9 mouse cellular contexts compared by ENCODE assay signal in genomic region chr12:31265005-31265721, GRCm38 (mm10). TPM values are rescaled to one million over a fixed set of nuclear protein-coding genes. Genes with fewer than 3 reads are reported as not detected.
A peak's percentile ranks its signal among the peaks of the same experiment; 100 is the strongest.
DNase-seq lines count a peak whose midpoint lies in the region; ATAC-seq and TF ChIP-seq lines count a peak whose summit lies in the region.
"Had no signal": no experiment of that assay in that cellular context is flagged by ENCODE, and none has a peak within 500 bp of the region (broad histone marks: within the 10 kb centered on the region; RNA-seq: fewer than 3 reads in every experiment).

TSS of gene Lamb1 (plus strand) at chr12:31265234.

- peak within 1 kb of the TSS; percentile 78 for H3K4me2 ChIP-seq in limb, embryonic 15.5 days
- H3K4me2 ChIP-seq in myocyte (ENCODE audit: low read depth) = peak within 1 kb of the TSS; percentile 82

- no peak for TF ChIP-seq CTCF in heart, adult 2 months (IDR thresholded peaks at IDR 0.05)
- no peak for TF ChIP-seq CTCF in kidney, adult 2 months (conservative IDR thresholded peaks at IDR 0.05; ENCODE audit: insufficient read depth, insufficient read length, low read depth, low read length)

- intact Hi-C loops in heart, adult 2 months (cut with DNase I) = loop anchor here (5.0 kb wide), 2 partner anchors 37 to 138 kb away; no protein-coding TSS in a partner anchor

- DNase-seq in adrenal gland, adult (ENCODE audit: inconsistent age in 2 of 2, low spot score in 1 of 2) = peak; percentile 87 to 94
- DNase-seq in embryo, embryonic 11 days = peak; percentile 80
- DNase-seq in heart, adult 2 months = peak; percentile 83 to 85
- peak; percentile 92 for DNase-seq in kidney, adult 2 months
- DNase-seq in urinary bladder, postnatal 10 days (ENCODE audit: low spot score) = peak; percentile 48
- no peak for DNase-seq in thymus, postnatal 10 days (ENCODE audit: low spot score in 2 of 2)

- TF ChIP-seq POLR2A in heart, adult 2 months (IDR thresholded peaks at IDR 0.05; ENCODE audit: insufficient read depth, low read depth, low read length) = peak; percentile 78
- TF ChIP-seq POLR2A in kidney, adult 2 months (IDR thresholded peaks at IDR 0.05; ENCODE audit: low read depth, low read length) = no peak
- peak; percentile 40 for TF ChIP-seq POLR2A in myocyte (IDR thresholded peaks at IDR 0.05; ENCODE audit: insufficient read length, low read depth)

- H3K79me2 ChIP-seq in heart, adult 2 months (replicated peaks; ENCODE audit: control insufficient read depth, insufficient read depth, low read length) = no peaks in the 10 kb centered on the region
- H3K79me2 ChIP-seq in myocyte (ENCODE audit: control insufficient read depth, insufficient read depth) = peaks cover 33% of the 10 kb centered on the region

- TF ChIP-seq EP300 in heart, adult 2 months (IDR thresholded peaks at IDR 0.05; ENCODE audit: insufficient read depth, low read depth, low read length) = no peak

- no peaks in the 10 kb centered on the region for H3K9me3 ChIP-seq in limb, embryonic 15.5 days

- H3K27me3 ChIP-seq in heart, adult 2 months (ENCODE audit: control insufficient read depth, insufficient read depth, low read length) = no peaks in the 10 kb centered on the region
- H3K27me3 ChIP-seq in kidney, adult 2 months (replicated peaks; ENCODE audit: control insufficient read depth, insufficient read depth, low read length) = no peaks in the 10 kb centered on the region
- H3K27me3 ChIP-seq in limb, embryonic 15.5 days = no peaks in the 10 kb centered on the region
- no peaks in the 10 kb centered on the region for H3K27me3 ChIP-seq in myocyte (ENCODE audit: control insufficient read depth, insufficient read depth, insufficient read length)

- H3K4me3 ChIP-seq in heart, adult 2 months = peak within 1 kb of the TSS; percentile 66
- H3K4me3 ChIP-seq in kidney, adult 2 months (ENCODE audit: insufficient read depth, low read depth, low read length) = peak within 1 kb of the TSS; percentile 63
- H3K4me3 ChIP-seq in limb, embryonic 15.5 days = peak within 1 kb of the TSS; percentile 62
- peak within 1 kb of the TSS; percentile 85 for H3K4me3 ChIP-seq in myocyte

- ATAC-seq in limb, embryonic 15.5 days (ENCODE audit: insufficient number of reproducible peaks, low FRiP score, low TSS enrichment, low read depth) = peak; percentile 61; the same call in 1 of the 2 replicates

- H3K9ac ChIP-seq in heart, adult 2 months (ENCODE audit: low read depth, low read length) = peak within 1 kb of the TSS; percentile 78
- peak within 1 kb of the TSS; percentile 58 for H3K9ac ChIP-seq in limb, embryonic 15.5 days

- H3ac ChIP-seq in myocyte (ENCODE audit: control insufficient read depth, insufficient read length) = peak within 1 kb of the TSS; percentile 25

- peaks cover 18% of the 10 kb centered on the region for H3K36me3 ChIP-seq in heart, adult 2 months (ENCODE audit: control insufficient read depth, insufficient read depth, low read length)
- H3K36me3 ChIP-seq in kidney, adult 2 months (ENCODE audit: control insufficient read depth, insufficient read depth, low read length) = peaks cover 6% of the 10 kb centered on the region; the same call in 1 of the 2 replicates
- peaks cover 5% of the 10 kb centered on the region for H3K36me3 ChIP-seq in limb, embryonic 15.5 days
- peaks cover 7% of the 10 kb centered on the region for H3K36me3 ChIP-seq in myocyte (ENCODE audit: control insufficient read depth, insufficient read depth)

- H3K4me1 ChIP-seq in heart, adult 2 months (ENCODE audit: control insufficient read depth, insufficient read depth, low read length) = peaks cover 6% of the 10 kb centered on the region
- H3K4me1 ChIP-seq in kidney, adult 2 months (ENCODE audit: control insufficient read depth, insufficient read depth, low read length) = peaks cover 27% of the 10 kb centered on the region
- peaks cover 32% of the 10 kb centered on the region for H3K4me1 ChIP-seq in limb, embryonic 15.5 days

- peak within 1 kb of the TSS; percentile 72 for H3K27ac ChIP-seq in heart, adult 2 months
- H3K27ac ChIP-seq in kidney, adult 2 months (ENCODE audit: insufficient read depth, low read depth, low read length) = peak within 1 kb of the TSS; percentile 93
- peak within 1 kb of the TSS; percentile 80 for H3K27ac ChIP-seq in limb, embryonic 15.5 days

- under 1% methylated on average over 39 of the region's 39 CpGs for WGBS in heart, adult 2 months
- WGBS in kidney, adult 2 months = under 1% methylated on average over 39 of the region's 39 CpGs
- under 1% methylated on average over 38 of the region's 39 CpGs for WGBS in limb, embryonic 15.5 days

TF ChIP-seq in myocyte, 11 proteins besides CTCF, POLR2A, EP300 and RAD21:
- peak in 1 of 3 experiments; percentile 6 for TF ChIP-seq MYOD1 (IDR thresholded peaks at IDR 0.05; ENCODE audit: control insufficient read depth in 1 of 3, insufficient read length in 2 of 3, low read depth in 2 of 3)
- no peak for TF ChIP-seq MAX (IDR thresholded peaks at IDR 0.05; ENCODE audit: low read depth)
TF ChIP-seq in myocyte: peak in this region for 1.

RNA-seq across cellular contexts. Expression of gene Lamb1, which starts in this region (rescaled TPM):
- 10 to 100 TPM; 55.3 to 58.1 TPM for total RNA-seq in heart, adult 2 months (2021)
- 25.1 and 44.1 TPM in 2 replicates for polyA plus RNA-seq in heart, adult 2 months (2012; rRNA removed)
- 41.0 and 46.5 TPM in 2 replicates for polyA plus RNA-seq in kidney, adult 2 months (2012; rRNA removed)
- 68.1 and 71.0 TPM in 2 replicates for polyA plus RNA-seq in limb, embryonic 15.5 days (2015; fragmentation: Nextera tagmentation; extraction: Ambion mirVana)
- 69.4 TPM for polyA plus RNA-seq in myocyte (2012; fragmentation: generic; extraction: Trizol)
- total RNA-seq: hematopoietic stem cell, adult 5-6 weeks had no signal

Comparison
In these comparisons a context has a peak if more than half of its experiments do, and no peak if none do; other contexts are left out.
1. DNase-seq: peak in adrenal gland, adult (2 of 2), embryo, embryonic 11 days (single experiment), heart, adult 2 months (2 of 2), kidney, adult 2 months (single experiment) and urinary bladder, postnatal 10 days (single experiment); none in thymus, postnatal 10 days (0 of 2).
2. Peak in every context shown above with its lines, with median percentiles within 50 percentile points of each other: H3K27ac ChIP-seq and H3K4me3 ChIP-seq.